Mouse (Mus musculus) neural tube, embryonic 12.5 days (tissue): Measurements from ENCODE around the gene Bola1. TPM values are rescaled to one million over a fixed set of nuclear protein-coding genes. Genes with fewer than 3 reads are reported as not detected.
"Not testable (repeated sequence)": the region's sequence is repeated elsewhere in the genome, so short reads cannot be mapped to it uniquely, and the experiment has no call there.

Experiments
- ATAC-seq: fragments of 200-750 bp; cut with Nextera tagmentation; 2 replicates; pipeline ENCODE4 v1.8.0; 2017; ENCODE audit warnings: low read depth, mild to moderate bottlenecking, moderate TSS enrichment, moderate library complexity; ENCODE audit not compliant: low FRiP score
- H3K27ac ChIP-seq: fragments of 300-500 bp; sonication (generic); 2 replicates; pipeline ENCODE4 v1.5.1; 2016
- H3K27me3 ChIP-seq: fragments of 300-500 bp; sonication (generic); replicated peaks from 2 replicates; pipeline ENCODE4 v1.6.1; 2016; ENCODE audit warnings: mild to moderate bottlenecking
- H3K36me3 ChIP-seq: fragments of 300-500 bp; sonication (generic); 2 replicates; pipeline ENCODE4 v1.6.1; 2016; ENCODE audit warnings: mild to moderate bottlenecking
- H3K4me1 ChIP-seq: fragments of 300-500 bp; sonication (generic); 2 replicates; pipeline ENCODE4 v1.6.1; 2016
- H3K4me2 ChIP-seq: fragments of 300-500 bp; sonication (generic); replicated peaks from 2 replicates; pipeline ENCODE4 v1.6.1; 2016; ENCODE audit warnings: mild to moderate bottlenecking
- H3K4me3 ChIP-seq: fragments of 300-500 bp; sonication (generic); 2 replicates; pipeline ENCODE4 v1.5.1; 2016
- H3K9ac ChIP-seq: fragments of 300-500 bp; sonication (generic); 2 replicates; pipeline ENCODE4 v1.6.1; 2016; ENCODE audit warnings: mild to moderate bottlenecking
- H3K9me3 ChIP-seq: fragments of 300-500 bp; sonication (generic); 2 replicates; pipeline ENCODE4 v1.6.1; 2016; ENCODE audit warnings: mild to moderate bottlenecking
- WGBS: fragments of 180-500 bp; shearing (Covaris S2); methylation state at CpG from one replicate; pipeline ENCODE4 v1.1.7; 2016; 5-methylcytosine and 5-hydroxymethylcytosine counted together
- polyA plus RNA-seq: library from polyadenylated mRNA; unstranded; fragments of >200 nt; fragmentation: Nextera tagmentation; extraction: Ambion mirVana; gene quantifications from 2 replicates; pipeline ENCODE4 v1.2.1, GENCODE M21; 2016

The Bola1 gene
- polyA plus RNA-seq, 1 experiment from 2014 or later = 69.5 TPM

DNA sequence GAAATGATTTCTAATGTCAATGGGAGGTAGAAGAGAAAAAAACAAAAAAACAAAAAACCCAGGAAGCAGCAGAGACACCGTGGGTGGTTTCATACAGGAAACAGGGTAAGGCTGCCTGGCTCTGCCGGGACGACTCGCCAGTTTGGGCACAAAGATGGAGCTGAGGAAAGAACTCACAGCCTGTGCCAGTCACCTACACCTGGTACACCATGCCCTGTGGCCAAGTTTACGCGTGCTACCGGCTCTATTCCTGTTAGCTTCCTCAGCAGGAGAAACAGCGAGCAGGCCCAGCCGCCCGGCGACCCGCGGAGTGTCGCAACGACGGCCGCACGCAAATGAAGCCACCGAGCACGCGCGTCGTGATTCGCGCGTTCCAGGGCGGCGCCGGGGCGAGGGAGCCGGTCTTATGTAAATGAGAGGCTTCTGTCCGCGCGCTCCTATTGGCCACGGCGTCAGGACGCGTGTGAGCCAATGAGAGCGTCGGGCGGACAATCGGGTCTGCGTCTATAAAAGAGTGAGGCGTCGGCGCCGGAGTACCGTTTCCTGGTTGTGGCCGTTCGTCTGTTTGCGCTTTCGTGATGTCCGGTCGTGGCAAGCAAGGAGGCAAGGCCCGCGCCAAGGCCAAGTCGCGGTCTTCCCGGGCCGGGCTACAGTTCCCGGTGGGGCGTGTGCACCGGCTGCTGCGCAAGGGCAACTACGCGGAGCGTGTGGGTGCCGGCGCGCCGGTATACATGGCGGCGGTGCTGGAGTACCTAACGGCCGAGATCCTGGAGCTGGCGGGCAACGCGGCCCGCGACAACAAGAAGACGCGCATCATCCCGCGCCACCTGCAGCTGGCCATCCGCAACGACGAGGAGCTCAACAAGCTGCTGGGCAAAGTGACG lies 25.7 kb upstream of the Bola1 start, which contains the start of gene Hist2h2aa1:
TSS of gene Hist2h2aa1 (plus strand) at position 495 of the 884 bp plus-strand sequence.
- peak; percentile 80 for ATAC-seq
- not testable (repeated sequence) for H3K36me3 ChIP-seq, H3K9me3 ChIP-seq, H3K27me3 ChIP-seq
- Histone ChIP-seq H3K4me3 (peak within 1 kb of the TSS; percentile 41), H3K4me2 (peak within 1 kb of the TSS; percentile 64), H3K9ac (peak within 1 kb of the TSS; percentile 68), H3K27ac (peak within 1 kb of the TSS; percentile 92), H3K4me1 (peaks cover 18% of the 10 kb centered on the region)
- under 1% methylated on average over 46 of the region's 88 CpGs for WGBS

DNA sequence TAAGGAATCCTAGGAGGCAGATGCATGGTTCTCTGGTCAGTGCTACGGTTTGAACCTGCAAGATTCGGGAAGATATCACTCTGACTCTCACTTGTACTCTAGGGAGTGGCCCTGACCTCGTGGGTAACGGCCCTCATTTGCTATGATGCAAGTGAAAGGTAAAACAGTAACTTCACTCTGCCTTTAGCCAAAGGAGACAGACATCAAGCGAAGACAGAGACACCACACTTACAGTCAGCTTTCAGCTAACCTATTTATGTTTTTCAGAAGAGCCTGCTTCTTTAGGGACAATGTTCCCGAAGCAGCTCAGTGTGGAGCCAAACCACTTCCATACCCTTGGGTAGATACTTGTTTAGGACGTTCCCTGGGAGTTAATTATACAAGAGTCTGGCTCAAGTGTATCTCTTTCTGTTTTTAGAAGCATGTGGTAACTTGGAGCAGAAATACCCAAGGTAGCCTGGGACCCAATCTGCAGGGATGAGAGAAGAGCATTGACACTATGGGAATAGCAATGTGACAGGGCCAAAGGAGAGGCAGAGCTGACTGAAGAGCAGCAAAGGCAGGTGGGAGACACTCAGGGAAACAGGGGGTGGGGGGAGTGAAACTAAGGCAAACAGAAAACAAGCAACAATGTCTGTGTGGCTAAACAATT lies 24.5 kb upstream of the Bola1 start:
- no peak for ATAC-seq
- peaks cover 16% of the 10 kb centered on the region for H3K4me1 ChIP-seq
- H3K27me3 ChIP-seq = no peaks in the 10 kb centered on the region
- peak overlapping the region; percentile 64 for H3K4me2 ChIP-seq
- no peaks in the 10 kb centered on the region for H3K9me3 ChIP-seq
- peak overlapping the region; percentile 92; the same call in 1 of the 2 replicates for H3K27ac ChIP-seq
- no peaks in the 10 kb centered on the region for H3K36me3 ChIP-seq
- peak overlapping the region; percentile 68; the same call in 1 of the 2 replicates for H3K9ac ChIP-seq
- H3K4me3 ChIP-seq = no peak overlapping the region
- WGBS = 80% methylated on average over 7 of the region's 7 CpGs

DNA sequence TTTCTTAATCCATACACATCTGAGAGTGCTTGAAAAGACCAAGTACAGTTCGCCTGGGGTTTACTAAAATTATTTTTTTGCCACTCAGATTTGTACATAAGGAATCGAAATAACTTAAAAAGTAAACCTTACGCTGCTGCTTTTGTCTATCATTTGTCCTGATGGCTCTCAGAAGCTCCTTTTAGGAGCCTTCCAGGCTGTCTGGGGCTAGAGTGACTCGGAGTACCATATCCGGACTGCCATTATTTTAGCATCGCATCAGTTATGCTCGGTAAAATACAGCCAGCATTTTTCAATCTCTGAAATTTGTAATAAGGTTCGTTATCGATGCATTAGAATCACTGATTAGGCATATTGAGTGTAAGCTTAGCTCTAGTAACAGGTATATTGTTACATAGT lies 21.3 kb upstream of the Bola1 start:
- Histone ChIP-seq H3K9ac (no peak overlapping the region), H3K4me1 (peaks cover 19% of the 10 kb centered on the region), H3K27ac (no peak overlapping the region), H3K4me2 (peak overlapping the region; percentile 46), H3K4me3 (no peak overlapping the region), H3K36me3 (no peaks in the 10 kb centered on the region), H3K27me3 (no peaks in the 10 kb centered on the region), H3K9me3 (no peaks in the 10 kb centered on the region)
- WGBS = 75% methylated on average over 9 of the region's 9 CpGs
- no peak for ATAC-seq

DNA sequence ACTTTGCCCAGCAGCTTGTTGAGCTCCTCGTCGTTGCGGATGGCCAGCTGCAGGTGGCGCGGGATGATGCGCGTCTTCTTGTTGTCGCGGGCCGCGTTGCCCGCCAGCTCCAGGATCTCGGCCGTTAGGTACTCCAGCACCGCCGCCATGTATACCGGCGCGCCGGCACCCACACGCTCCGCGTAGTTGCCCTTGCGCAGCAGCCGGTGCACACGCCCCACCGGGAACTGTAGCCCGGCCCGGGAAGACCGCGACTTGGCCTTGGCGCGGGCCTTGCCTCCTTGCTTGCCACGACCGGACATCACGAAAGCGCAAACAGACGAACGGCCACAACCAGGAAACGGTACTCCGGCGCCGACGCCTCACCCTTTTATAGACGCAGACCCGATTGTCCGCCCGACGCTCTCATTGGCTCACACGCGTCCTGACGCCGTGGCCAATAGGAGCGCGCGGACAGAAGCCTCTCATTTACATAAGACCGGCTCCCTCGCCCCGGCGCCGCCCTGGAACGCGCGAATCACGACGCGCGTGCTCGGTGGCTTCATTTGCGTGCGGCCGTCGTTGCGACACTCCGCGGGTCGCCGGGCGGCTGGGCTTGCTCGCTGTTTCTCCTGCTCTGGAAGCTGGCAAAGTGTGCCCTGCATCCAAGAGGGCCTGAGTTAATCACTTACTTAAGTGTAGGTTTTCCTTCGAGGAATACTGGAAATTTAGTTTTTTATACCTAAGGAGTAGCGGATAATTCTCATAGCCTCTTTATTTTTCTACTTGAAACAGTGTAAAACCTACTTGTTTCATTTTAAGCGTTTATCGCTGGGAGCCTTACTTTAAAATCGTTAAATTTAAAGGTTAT lies 20.7 kb upstream of the Bola1 start, which contains the start of gene Hist2h2aa2:
TSS of gene Hist2h2aa2 (minus strand) at position 328 of the 850 bp plus-strand sequence.
- peak within 1 kb of the TSS; percentile 31; the same call in 1 of the 2 replicates for H3K4me3 ChIP-seq
- H3K27ac ChIP-seq, H3K36me3 ChIP-seq, H3K9me3 ChIP-seq, H3K27me3 ChIP-seq: not testable (repeated sequence)
- H3K4me1 ChIP-seq = peaks cover 19% of the 10 kb centered on the region
- 0 out of 2 replicates have a peak within 1 kb of the TSS, but pooled peaks have one; percentile 44 for H3K9ac ChIP-seq
- ATAC-seq = peak; percentile 77
- peak within 1 kb of the TSS; percentile 50 for H3K4me2 ChIP-seq
- 4% methylated on average over 42 of the region's 85 CpGs for WGBS

DNA sequence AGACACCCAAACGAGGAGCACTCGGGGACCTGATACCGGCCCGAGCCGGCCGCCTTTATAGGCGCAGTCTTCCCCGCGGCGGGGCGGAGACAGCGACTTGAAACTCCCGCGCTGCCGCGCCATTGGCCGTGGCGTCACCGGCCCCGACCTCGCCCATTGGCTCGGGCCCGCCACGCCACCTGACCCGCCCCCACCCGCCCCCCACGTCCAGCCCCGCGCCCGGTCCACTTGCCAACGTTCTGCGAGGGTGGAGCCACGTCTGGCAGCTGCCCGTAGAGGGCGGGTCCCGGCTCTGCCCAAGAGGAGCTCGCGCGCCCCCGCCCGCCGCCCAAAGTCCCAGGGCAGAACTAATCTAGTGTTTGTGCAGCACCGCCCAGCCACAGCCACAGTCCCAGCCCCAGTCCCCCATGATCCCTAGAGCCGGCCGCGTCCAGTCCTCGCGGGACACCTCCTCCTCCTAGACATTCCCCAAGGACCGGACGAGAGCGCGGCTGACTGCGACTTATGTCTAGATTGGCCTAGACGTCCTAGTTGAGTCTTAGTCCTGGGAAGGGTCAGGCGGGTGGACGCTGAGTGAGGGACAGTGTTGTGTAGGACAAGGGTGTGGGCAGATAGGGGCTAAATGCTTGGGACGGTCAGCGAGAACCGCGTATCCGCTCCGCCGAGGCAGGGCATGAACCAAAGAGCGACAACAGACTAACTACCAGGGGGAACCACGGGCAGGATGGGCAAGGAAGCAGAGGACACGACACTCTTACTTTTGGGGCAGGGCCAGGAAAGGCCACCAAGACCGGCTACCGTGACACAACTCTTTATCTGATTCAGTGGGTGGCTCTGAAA lies 19.7 kb upstream of the Bola1 start, which contains the start of gene Hist2h3c2:
TSS of gene Hist2h3c2 (minus strand) at position 174 of the 840 bp plus-strand sequence.
- Histone ChIP-seq H3K27ac (0 out of 2 replicates have a peak within 1 kb of the TSS, but pooled peaks have one; percentile 2), H3K4me1 (peaks cover 16% of the 10 kb centered on the region), H3K4me2 (peak within 1 kb of the TSS; percentile 56), H3K4me3 (peak within 1 kb of the TSS; percentile 40), H3K9ac (peak within 1 kb of the TSS; percentile 64)
- not testable (repeated sequence) for H3K36me3 ChIP-seq, H3K9me3 ChIP-seq, H3K27me3 ChIP-seq
- ATAC-seq = peak; percentile 91
- WGBS = under 1% methylated on average over 17 of the region's 68 CpGs

DNA sequence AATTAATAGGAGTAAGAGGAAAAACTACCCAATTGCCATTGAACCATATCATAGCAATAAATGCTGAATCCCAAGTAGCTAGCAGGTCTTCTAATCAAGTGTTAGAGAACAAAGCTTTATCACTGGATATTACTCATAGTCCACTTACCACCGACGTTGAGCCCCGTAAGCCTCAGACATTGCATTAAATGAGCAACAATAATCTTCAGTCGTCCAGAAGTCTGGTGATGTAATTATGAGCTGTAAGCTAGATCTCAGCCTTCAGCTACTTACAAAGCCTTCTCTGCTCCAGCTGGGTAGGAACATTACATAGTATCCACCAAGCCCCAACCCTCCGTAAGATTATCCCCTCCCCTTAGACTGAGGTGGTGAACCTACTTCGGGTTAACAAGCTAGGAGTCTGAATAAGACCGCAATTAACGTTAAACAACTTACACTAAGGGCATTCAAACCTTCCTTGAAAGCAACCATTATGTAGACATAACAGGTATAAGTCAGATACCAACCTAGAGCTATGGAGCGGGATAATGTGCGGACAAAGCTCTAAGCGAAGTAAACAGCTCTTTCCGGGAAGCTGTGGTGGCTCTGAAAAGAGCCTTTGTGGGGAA lies 18.5 kb upstream of the Bola1 start:
- Histone ChIP-seq H3K4me3 (peak overlapping the region; percentile 40), H3K36me3 (no peaks in the 10 kb centered on the region), H3K4me2 (peak overlapping the region; percentile 56), H3K4me1 (peaks cover 15% of the 10 kb centered on the region), H3K27me3 (no peaks in the 10 kb centered on the region), H3K9ac (peak overlapping the region; percentile 64), H3K27ac (0 out of 2 replicates have a peak overlapping the region, but pooled peaks have one; percentile 2), H3K9me3 (no peaks in the 10 kb centered on the region)
- no peak for ATAC-seq
- WGBS = under 1% methylated on average over 12 of the region's 12 CpGs

DNA sequence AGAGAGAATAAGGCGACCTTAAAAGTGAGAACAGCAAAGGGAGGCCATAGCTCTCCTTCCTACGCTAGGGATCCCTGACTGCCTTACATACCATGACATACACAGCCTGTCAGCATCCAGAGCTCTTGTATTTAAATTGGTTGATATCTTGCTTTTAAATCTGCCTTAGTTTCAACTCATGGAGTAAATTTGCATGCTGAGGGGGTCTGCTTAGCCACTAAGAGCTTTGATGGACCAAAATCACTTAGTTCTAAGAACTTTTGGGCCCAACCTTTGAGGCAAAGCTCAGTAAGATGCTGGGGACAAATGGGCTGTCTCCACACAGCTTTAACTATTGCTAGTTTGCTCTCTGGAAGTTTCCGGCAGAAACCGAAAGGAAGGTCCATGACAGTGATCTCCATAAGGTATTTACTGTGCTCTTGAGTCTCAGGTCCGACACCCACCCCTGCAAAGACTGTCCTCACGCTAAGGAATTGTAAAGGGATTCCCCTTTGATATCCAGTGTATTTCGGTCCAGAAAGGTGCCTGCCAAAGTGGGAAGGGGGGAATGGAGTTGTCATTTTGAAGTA lies 17.9 kb upstream of the Bola1 start:
- Histone ChIP-seq H3K27ac (no peak overlapping the region), H3K9ac (peak overlapping the region; percentile 64), H3K36me3 (no peaks in the 10 kb centered on the region), H3K27me3 (no peaks in the 10 kb centered on the region), H3K9me3 (no peaks in the 10 kb centered on the region), H3K4me1 (peaks cover 15% of the 10 kb centered on the region), H3K4me3 (peak overlapping the region; percentile 40), H3K4me2 (peak overlapping the region; percentile 56)
- ATAC-seq = no peak
- 23% methylated on average over 7 of the region's 7 CpGs for WGBS

DNA sequence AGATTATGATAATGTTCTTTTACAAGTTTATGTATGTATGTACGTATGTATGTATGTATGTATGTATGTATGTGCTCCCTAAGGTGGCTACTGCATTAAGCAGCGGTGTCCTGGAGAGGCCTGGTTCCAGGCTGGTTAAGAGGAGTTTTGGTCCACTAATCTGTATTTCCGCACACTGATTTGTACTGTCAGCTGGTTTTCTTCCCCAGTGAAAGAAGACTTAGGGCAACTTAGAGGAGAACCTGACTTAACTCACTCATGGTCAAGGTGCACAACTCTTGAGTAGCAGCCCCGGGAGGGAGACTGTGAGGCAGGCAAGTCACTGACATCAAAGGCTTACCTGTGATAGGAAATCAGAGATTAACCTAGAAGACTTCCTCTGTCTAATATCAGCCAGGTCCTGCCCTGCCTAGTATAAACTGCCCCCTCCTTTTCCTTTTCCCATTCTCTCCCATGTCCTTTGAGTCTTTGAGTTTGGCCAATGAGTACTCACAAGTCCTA lies 17.4 kb upstream of the Bola1 start:
- no peaks in the 10 kb centered on the region for H3K27me3 ChIP-seq
- H3K27ac ChIP-seq = no peak overlapping the region
- H3K9me3 ChIP-seq = no peaks in the 10 kb centered on the region
- 88% methylated on average over 4 of the region's 4 CpGs for WGBS
- peaks cover 15% of the 10 kb centered on the region for H3K4me1 ChIP-seq
- H3K4me2 ChIP-seq = peak overlapping the region; percentile 56
- no peak for ATAC-seq
- 0 out of 2 replicates have a peak overlapping the region, but pooled peaks have one; percentile 40 for H3K4me3 ChIP-seq
- H3K9ac ChIP-seq = no peak overlapping the region
- H3K36me3 ChIP-seq = no peaks in the 10 kb centered on the region

DNA sequence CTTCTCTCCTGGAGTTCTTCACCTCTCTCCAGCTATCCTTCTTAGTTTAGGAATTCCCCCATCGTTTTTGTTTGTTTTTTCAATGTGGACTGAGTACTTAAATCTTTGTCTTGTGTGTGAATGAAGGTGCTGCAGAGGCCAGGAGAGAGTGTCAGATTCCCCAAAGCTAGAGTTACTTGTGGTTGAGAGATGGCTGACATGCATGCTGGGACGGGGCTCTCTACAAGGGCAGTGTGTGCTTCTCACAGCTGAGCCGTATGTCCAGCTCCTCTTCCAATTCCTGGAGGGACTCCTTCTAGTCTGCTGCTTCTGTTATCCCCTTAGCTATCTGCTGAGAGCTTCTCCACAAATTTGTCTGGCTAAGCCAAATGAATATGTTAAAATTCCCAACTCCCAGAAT lies 16.3 kb upstream of the Bola1 start:
- no peak for ATAC-seq
- 0 out of 2 replicates have a peak overlapping the region, but pooled peaks have one; percentile 18 for H3K4me2 ChIP-seq
- 70% methylated on average over 3 of the region's 3 CpGs for WGBS
- no peak overlapping the region for H3K27ac ChIP-seq
- H3K4me3 ChIP-seq = no peak overlapping the region
- H3K27me3 ChIP-seq = no peaks in the 10 kb centered on the region
- H3K4me1 ChIP-seq = peaks cover 15% of the 10 kb centered on the region
- H3K9me3 ChIP-seq = no peaks in the 10 kb centered on the region
- H3K9ac ChIP-seq = no peak overlapping the region
- H3K36me3 ChIP-seq = no peaks in the 10 kb centered on the region

DNA sequence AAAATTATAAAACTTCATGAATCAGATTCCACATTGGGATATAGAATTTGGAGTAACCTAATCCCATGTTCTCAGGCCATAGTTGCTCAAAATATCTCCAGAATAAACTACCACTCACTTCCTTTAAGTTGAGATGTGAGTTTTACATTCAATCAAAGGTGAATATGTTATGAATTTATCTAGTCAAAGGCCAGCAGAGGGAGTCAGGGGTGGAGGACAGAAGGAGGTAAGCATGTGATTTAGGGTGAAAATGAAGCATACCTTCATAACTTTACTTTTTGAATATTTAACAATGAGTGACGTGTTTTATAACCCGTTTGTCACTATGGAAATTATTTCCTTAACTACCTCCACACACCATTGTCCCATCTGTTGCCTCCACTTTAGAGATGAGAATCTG lies 15.4 kb upstream of the Bola1 start:
- WGBS = 95% methylated on average over 2 of the region's 2 CpGs
- no peaks in the 10 kb centered on the region for H3K36me3 ChIP-seq
- no peak for ATAC-seq
- no peaks in the 10 kb centered on the region for H3K27me3 ChIP-seq
- H3K4me2 ChIP-seq = no peak overlapping the region
- no peak overlapping the region for H3K9ac ChIP-seq
- H3K4me1 ChIP-seq = peaks cover 15% of the 10 kb centered on the region
- no peaks in the 10 kb centered on the region for H3K9me3 ChIP-seq
- no peak overlapping the region for H3K4me3 ChIP-seq
- no peak overlapping the region for H3K27ac ChIP-seq
